Mouse (Mus musculus) adrenal gland, postnatal 25 days (tissue): ENCODE results near the gene Vps8. TPM values are rescaled to one million over a fixed set of nuclear protein-coding genes. Genes with fewer than 3 reads are reported as not detected.

Experiments used
- DNase-seq: peaks from one replicate; pipeline ENCODE4 v3.0.0; 2021; ENCODE audit warnings: mixed read lengths
- total RNA-seq: library from RNA; stranded (reverse); gene quantifications from 2 replicates; pipeline ENCODE4 v1.2.3, GENCODE M21; 2021

The Vps8 gene
- total RNA-seq, 1 experiment from 2014 or later = 24.5 TPM

- DNase-seq = no peak
Observed at GRCm38 (mm10) chr16:21404631-21405030, 18.3 kb upstream of the Vps8 start.

GRCm38 (mm10) chr16:21405224-21405969, 17.5 kb upstream of the Vps8 start:
- no peak for DNase-seq

- no peak for DNase-seq
Observed at GRCm38 (mm10) chr16:21406136-21406535, 16.8 kb upstream of the Vps8 start.

GRCm38 (mm10) chr16:21411779-21412178, 11.1 kb upstream of the Vps8 start:
- no peak for DNase-seq

GRCm38 (mm10) chr16:21412593-21413047, 10.3 kb upstream of the Vps8 start:
- peak; percentile 68 for DNase-seq

GRCm38 (mm10) chr16:21413819-21414218, 9.1 kb upstream of the Vps8 start:
- no peak for DNase-seq

GRCm38 (mm10) chr16:21415128-21415527, 7.8 kb upstream of the Vps8 start:
- DNase-seq = no peak

GRCm38 (mm10) chr16:21418012-21418411, 4.9 kb upstream of the Vps8 start:
- no peak for DNase-seq

- no peak for DNase-seq
Observed at GRCm38 (mm10) chr16:21423546-21423910, 610 bp downstream of the Vps8 start.

GRCm38 (mm10) chr16:21428131-21428530, 5.2 kb downstream of the Vps8 start:
- DNase-seq = no peak

GRCm38 (mm10) chr16:21430377-21431060, 7.6 kb downstream of the Vps8 start:
- DNase-seq = no peak

GRCm38 (mm10) chr16:21431614-21432013, 8.7 kb downstream of the Vps8 start:
- no peak for DNase-seq

GRCm38 (mm10) chr16:21433543-21433942, 10.6 kb downstream of the Vps8 start:
- DNase-seq = no peak

- no peak for DNase-seq
Observed at GRCm38 (mm10) chr16:21441012-21441411, 18.1 kb downstream of the Vps8 start.

- no peak for DNase-seq
Observed at GRCm38 (mm10) chr16:21445026-21445625, 22.2 kb downstream of the Vps8 start.

GRCm38 (mm10) chr16:21447447-21447846, 24.5 kb downstream of the Vps8 start:
- DNase-seq = no peak

- no peak for DNase-seq
Observed at GRCm38 (mm10) chr16:21448464-21448863, 25.5 kb downstream of the Vps8 start.

GRCm38 (mm10) chr16:21449890-21450289, 27.0 kb downstream of the Vps8 start:
- no peak for DNase-seq

- no peak for DNase-seq
Observed at GRCm38 (mm10) chr16:21452569-21452968, 29.7 kb downstream of the Vps8 start.

- DNase-seq = no peak
Observed at GRCm38 (mm10) chr16:21457639-21458369, 34.9 kb downstream of the Vps8 start.

GRCm38 (mm10) chr16:21465868-21466267, 43.0 kb downstream of the Vps8 start:
- DNase-seq = no peak

- DNase-seq = no peak
Observed at GRCm38 (mm10) chr16:21470416-21470815, 47.5 kb downstream of the Vps8 start.

- DNase-seq = no peak
Observed at GRCm38 (mm10) chr16:21477074-21477473, 54.2 kb downstream of the Vps8 start.
